Mouse (Mus musculus) mature B cell (primary cell): ENCODE results near the gene Pigk.

Experiments
- in situ Hi-C: fragments of 300-500 bp; cut with MboI; formaldehyde crosslinking; loops from 2 replicates; pipeline ENCODE4 v1.14.3; 2019

Gene Pigk

GRCm38 (mm10) chr3:152980431-152980830, 266.5 kb downstream of the Pigk start:
- in situ Hi-C loops: no loop called here

GRCm38 (mm10) chr3:152980978-152981974, 267.4 kb downstream of the Pigk start:
- in situ Hi-C loops: no loop called here

GRCm38 (mm10) chr3:152981988-152982387, 268.1 kb downstream of the Pigk start, which contains the start of gene St6galnac5:
Gene St6galnac5, minus strand, starts transcription at chr3:152982246.
- in situ Hi-C loops: no loop called here

- in situ Hi-C loops: no loop called here
These were observed 276.9 kb downstream of the Pigk start for GRCm38 (mm10) chr3:152990787-152991186.

- in situ Hi-C loops: no loop called here
These were observed 279.7 kb downstream of the Pigk start for GRCm38 (mm10) chr3:152993608-152994007.

GRCm38 (mm10) chr3:152998106-152998505, 284.2 kb downstream of the Pigk start:
- in situ Hi-C loops: no loop called here

GRCm38 (mm10) chr3:152998901-152999300, 285.0 kb downstream of the Pigk start:
- in situ Hi-C loops: no loop called here

- in situ Hi-C loops: no loop called here
These were observed 293.0 kb downstream of the Pigk start for GRCm38 (mm10) chr3:153006893-153007292.

GRCm38 (mm10) chr3:153016355-153016754, 302.5 kb downstream of the Pigk start:
- in situ Hi-C loops: no loop called here

- in situ Hi-C loops: no loop called here
These were observed 304.2 kb downstream of the Pigk start for GRCm38 (mm10) chr3:153018051-153018450.

- in situ Hi-C loops: no loop called here
These were observed 310.1 kb downstream of the Pigk start for GRCm38 (mm10) chr3:153024016-153024415.
